Mouse (Mus musculus): ENCODE measurements around the gene Ngfr.

DNA sequence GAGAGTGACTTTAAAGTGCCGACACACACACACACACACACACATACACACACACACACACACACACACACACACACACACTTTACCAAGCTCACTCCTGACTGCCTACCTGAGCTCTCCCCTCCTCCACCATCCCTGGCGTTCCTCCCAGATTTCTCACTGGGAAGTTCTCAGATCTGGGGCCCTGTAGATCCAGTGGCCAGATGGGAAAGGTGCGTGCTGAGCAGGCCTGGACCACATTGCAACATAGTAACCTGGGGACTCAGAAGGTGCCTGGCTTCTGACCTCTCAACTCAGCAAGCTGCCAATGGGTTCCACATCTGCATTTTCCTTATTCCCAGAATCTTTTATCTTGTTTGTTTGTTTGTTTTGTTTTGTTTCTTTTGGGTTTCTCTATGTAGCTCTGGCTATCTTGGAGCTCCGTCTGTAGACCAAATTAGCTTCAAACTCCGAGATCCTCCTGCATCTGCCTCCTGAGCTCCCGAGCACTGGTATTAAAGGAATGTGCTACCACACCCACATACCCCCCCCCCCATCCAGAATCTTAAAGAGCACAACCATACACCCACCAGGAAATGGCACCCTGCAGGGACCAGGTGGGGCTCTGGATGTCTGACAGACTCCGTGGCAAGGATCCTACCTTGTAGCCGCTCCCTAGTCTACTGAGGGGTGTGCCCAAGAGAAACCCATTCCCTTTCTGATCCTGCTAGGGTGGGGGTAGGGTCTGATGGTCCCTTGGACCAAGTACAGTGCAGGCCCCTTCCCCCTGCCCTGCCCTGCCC lies 42.8 kb downstream of the Ngfr start:
- TF ChIP-seq POLR2A (IDR thresholded peaks at IDR 0.05; ENCODE audit: low read depth, low read length) (no peak), CTCF (IDR thresholded peaks at IDR 0.05; ENCODE audit: extremely low read depth, insufficient read length, insufficient replicate concordance, low read depth, low read length) (no peak)
